Comparison of ENCODE assay signal across 15 mouse cellular contexts in the genomic region with DNA sequence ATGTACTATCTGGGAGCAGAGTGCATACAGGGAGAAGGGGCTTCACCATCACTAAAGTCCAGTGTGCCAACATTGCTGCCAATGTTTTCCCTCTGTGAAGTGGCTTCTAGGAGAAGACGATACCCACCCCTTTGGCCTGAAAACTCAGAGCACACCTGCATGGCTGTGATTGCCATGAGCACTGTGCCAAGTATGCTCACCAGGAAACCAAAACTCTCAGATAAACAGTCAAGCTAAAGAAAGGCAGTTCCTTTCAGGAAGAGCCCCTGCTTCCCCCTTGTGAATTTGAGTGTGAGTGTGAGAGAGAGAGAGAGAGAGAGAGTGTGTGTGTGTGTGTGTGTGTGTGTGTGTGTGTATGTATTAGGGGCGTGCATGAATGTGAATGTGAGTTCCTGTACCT. TPM values are rescaled to one million over a fixed set of nuclear protein-coding genes. Genes with fewer than 3 reads are reported as not detected.
A peak's percentile ranks its signal among the peaks of the same experiment; 100 is the strongest.
DNase-seq lines count a peak whose midpoint lies in the region; ATAC-seq and TF ChIP-seq lines count a peak whose summit lies in the region.
"Had no signal": no experiment of that assay in that cellular context is flagged by ENCODE, and none has a peak within 500 bp of the region (broad histone marks: within the 10 kb centered on the region; RNA-seq: fewer than 3 reads in every experiment).

No protein-coding gene starts in this region.

- no peaks in the 10 kb centered on the region for H3K9me3 ChIP-seq in heart, embryonic 12.5 days (replicated peaks)
- H3K9me3 ChIP-seq in limb, embryonic 14.5 days (ENCODE audit: control insufficient read depth, low read length) = no peaks in the 10 kb centered on the region
- H3K9me3 ChIP-seq in limb, embryonic 10.5 days (replicated peaks) = no peaks in the 10 kb centered on the region
- H3K9me3 ChIP-seq in heart, postnatal 0 days (replicated peaks; ENCODE audit: control insufficient read depth, low read length) = no peaks in the 10 kb centered on the region
- H3K9me3 ChIP-seq: forebrain, embryonic 13.5 days; midbrain, embryonic 12.5 days; neural tube, embryonic 15.5 days had no signal

- H3K27me3 ChIP-seq in heart, embryonic 12.5 days (replicated peaks) = no peaks in the 10 kb centered on the region
- H3K27me3 ChIP-seq in limb, embryonic 14.5 days (ENCODE audit: control insufficient read depth, insufficient read depth, low read length) = no peaks in the 10 kb centered on the region
- H3K27me3 ChIP-seq in limb, embryonic 10.5 days (ENCODE audit: low read depth, poor library complexity, severe bottlenecking) = no peaks in the 10 kb centered on the region
- no peaks in the 10 kb centered on the region for H3K27me3 ChIP-seq in heart, postnatal 0 days (ENCODE audit: control insufficient read depth, insufficient read depth, low read length)
- H3K27me3 ChIP-seq: forebrain, embryonic 13.5 days; midbrain, embryonic 12.5 days; neural tube, embryonic 15.5 days had no signal

- TF ChIP-seq EP300 in heart, postnatal 0 days (IDR thresholded peaks at IDR 0.05; ENCODE audit: low read depth) = peak; percentile 55; the same call in 1 of the 2 replicates

- no peaks in the 10 kb centered on the region for H3K36me3 ChIP-seq in heart, embryonic 12.5 days
- peaks cover 15% of the 10 kb centered on the region; the same call in 1 of the 2 replicates for H3K36me3 ChIP-seq in limb, embryonic 14.5 days (ENCODE audit: control insufficient read depth, insufficient read depth, low read length)
- peaks cover 8% of the 10 kb centered on the region; the same call in 1 of the 2 replicates for H3K36me3 ChIP-seq in limb, embryonic 10.5 days
- H3K36me3 ChIP-seq in heart, postnatal 0 days (replicated peaks; ENCODE audit: control insufficient read depth, insufficient read depth, low read length) = peaks cover 12% of the 10 kb centered on the region
- H3K36me3 ChIP-seq: neural tube, embryonic 15.5 days had no signal

- H3K9ac ChIP-seq in heart, embryonic 12.5 days = no peak overlapping the region
- no peak overlapping the region for H3K9ac ChIP-seq in limb, embryonic 14.5 days (ENCODE audit: low read depth, low read length, severe bottlenecking)
- no peak overlapping the region for H3K9ac ChIP-seq in heart, postnatal 0 days (replicated peaks; ENCODE audit: low read depth, low read length)
- H3K9ac ChIP-seq: forebrain, embryonic 13.5 days; midbrain, embryonic 12.5 days; neural tube, embryonic 15.5 days had no signal

- no peak for TF ChIP-seq CTCF in heart, postnatal 0 days (IDR thresholded peaks at IDR 0.05; ENCODE audit: low read depth)

- no peak overlapping the region for H3K4me3 ChIP-seq in heart, embryonic 12.5 days
- no peak overlapping the region for H3K4me3 ChIP-seq in limb, embryonic 14.5 days (replicated peaks; ENCODE audit: low read length)
- no peak overlapping the region for H3K4me3 ChIP-seq in limb, embryonic 10.5 days
- no peak overlapping the region for H3K4me3 ChIP-seq in heart, postnatal 0 days (ENCODE audit: low read depth, low read length)
- H3K4me3 ChIP-seq: forebrain, embryonic 13.5 days; midbrain, embryonic 12.5 days; neural tube, embryonic 15.5 days had no signal

- no peak overlapping the region for H3K4me2 ChIP-seq in heart, embryonic 12.5 days
- H3K4me2 ChIP-seq in limb, embryonic 14.5 days (replicated peaks; ENCODE audit: low read depth, low read length, severe bottlenecking) = no peak overlapping the region
- H3K4me2 ChIP-seq in heart, postnatal 0 days (ENCODE audit: low read depth, low read length) = no peak overlapping the region
- H3K4me2 ChIP-seq: forebrain, embryonic 13.5 days; midbrain, embryonic 12.5 days; neural tube, embryonic 15.5 days had no signal

- intact Hi-C loops in heart, postnatal 14 days (cut with DNase I) = no loop called here

- peak overlapping the region; percentile 30; the same call in 1 of the 2 replicates for H3K27ac ChIP-seq in heart, embryonic 12.5 days (ENCODE audit: poor library complexity, severe bottlenecking)
- H3K27ac ChIP-seq in limb, embryonic 14.5 days (replicated peaks; ENCODE audit: low read depth, low read length) = 0 out of 2 replicates have a peak overlapping the region, but pooled peaks have one; percentile 19
- no peak overlapping the region for H3K27ac ChIP-seq in limb, embryonic 10.5 days
- H3K27ac ChIP-seq in heart, postnatal 0 days (ENCODE audit: low read depth) = peak overlapping the region; percentile 21
- H3K27ac ChIP-seq: forebrain, embryonic 13.5 days; midbrain, embryonic 12.5 days; neural tube, embryonic 15.5 days had no signal

- ATAC-seq in heart, embryonic 12.5 days (ENCODE audit: insufficient number of reproducible peaks, low FRiP score) = no peak
- no peak for ATAC-seq in limb, embryonic 14.5 days (ENCODE audit: low FRiP score, low read depth)
- ATAC-seq in heart, postnatal 0 days (ENCODE audit: insufficient read depth, low read depth) = no peak
- ATAC-seq: forebrain, embryonic 13.5 days had no signal

- DNase-seq in heart, postnatal 14 days = no peak
- no peak for DNase-seq in limb, embryonic 14.5 days (ENCODE audit: low spot score)
- DNase-seq in limb, embryonic 10.5 days (ENCODE audit: low spot score) = no peak
- peak; percentile 51 for DNase-seq in 416B (ENCODE audit: low read depth)
- DNase-seq in heart, postnatal 0 days (ENCODE audit: low spot score) = no peak
- DNase-seq in embryo, embryonic 10 days (ENCODE audit: low spot score) = no peak
- no peak for DNase-seq in left cerebral cortex, adult 11 months (ENCODE audit: low spot score)
- DNase-seq: adrenal gland, postnatal 14 days; cerebellum, adult 9-11 months; layer of hippocampus, adult 9-11 months; right cerebral cortex, postnatal 4 days had no signal

- 77% methylated on average over 2 of the region's 2 CpGs for whole genome bisulfite sequencing in heart, embryonic 12.5 days
- 89% methylated on average over 2 of the region's 2 CpGs for WGBS in limb, embryonic 14.5 days
- WGBS in limb, embryonic 10.5 days = 95% methylated on average over 2 of the region's 2 CpGs
- WGBS in heart, postnatal 0 days = 38% methylated on average over 2 of the region's 2 CpGs

- TF ChIP-seq POLR2A in limb, embryonic 14.5 days (IDR thresholded peaks at IDR 0.05; ENCODE audit: borderline replicate concordance, extremely low read depth, insufficient read depth, insufficient read length) = no peak

- H3K4me1 ChIP-seq in heart, embryonic 12.5 days (replicated peaks) = peaks cover 46% of the 10 kb centered on the region
- H3K4me1 ChIP-seq in limb, embryonic 14.5 days (ENCODE audit: control insufficient read depth, insufficient read depth, low read length) = peaks cover 6% of the 10 kb centered on the region
- no peaks in the 10 kb centered on the region for H3K4me1 ChIP-seq in limb, embryonic 10.5 days
- peaks cover 65% of the 10 kb centered on the region for H3K4me1 ChIP-seq in heart, postnatal 0 days (ENCODE audit: control insufficient read depth, insufficient read depth)

RNA-seq across cellular contexts. Expression of a gene that starts 40.5 kb away (rescaled TPM):
- polyA plus RNA-seq in heart, embryonic 12.5 days (2016; fragmentation: Nextera tagmentation; extraction: Ambion mirVana) = 22.4 and 22.7 TPM in 2 replicates
- 10 to 100 TPM; 63.4 to 66.2 TPM for total RNA-seq in heart, postnatal 14 days (2021)
- 28.6 and 32.2 TPM in 2 replicates for polyA plus RNA-seq in limb, embryonic 14.5 days (2012; rRNA removed)
- 22.3 and 24.9 TPM in 2 replicates for polyA plus RNA-seq in limb, embryonic 14.5 days (2014; fragmentation: Nextera tagmentation; extraction: Ambion mirVana)
- 10.0 and 12.0 TPM in 2 replicates for polyA plus RNA-seq in limb, embryonic 10.5 days (2016; fragmentation: Nextera tagmentation; extraction: Ambion mirVana)
- total RNA-seq in heart, postnatal 0 days (2014; rRNA removed; ENCODE audit: low replicate concordance) = 50.2 and 50.6 TPM in 2 replicates
- polyA plus RNA-seq in heart, postnatal 0 days (2015; fragmentation: Nextera tagmentation; extraction: Ambion mirVana) = 15.1 and 15.4 TPM in 2 replicates
